Mouse (Mus musculus) hindbrain, embryonic 16.5 days (tissue): ENCODE data around the gene M6pr. TPM values are rescaled to one million over a fixed set of nuclear protein-coding genes. Genes with fewer than 3 reads are reported as not detected.

Source experiments
- ATAC-seq: fragments of 200-750 bp; cut with Nextera tagmentation; 2 replicates; pipeline ENCODE4 v1.8.0; 2017; ENCODE audit warnings: moderate TSS enrichment, moderate library complexity
- H3K27ac ChIP-seq: fragments of 300-500 bp; sonication (generic); 2 replicates; pipeline ENCODE4 v1.5.1; 2014; ENCODE audit warnings: low read depth, mild to moderate bottlenecking, control low read depth, low read length, moderate library complexity
- H3K27me3 ChIP-seq: fragments of 300-500 bp; sonication (generic); replicated peaks from 2 replicates; pipeline ENCODE4 v1.6.1; 2014; ENCODE audit warnings: low read length; ENCODE audit not compliant: control insufficient read depth, insufficient read depth
- H3K36me3 ChIP-seq: fragments of 300-500 bp; sonication (generic); 2 replicates; pipeline ENCODE4 v1.6.1; 2014; ENCODE audit warnings: mild to moderate bottlenecking, low read length, moderate library complexity, mixed read lengths; ENCODE audit not compliant: control insufficient read depth, insufficient read depth
- H3K4me1 ChIP-seq: fragments of 300-500 bp; sonication (generic); 2 replicates; pipeline ENCODE4 v1.6.1; 2014; ENCODE audit warnings: low read depth, low read length; ENCODE audit not compliant: control insufficient read depth, insufficient read depth
- H3K4me2 ChIP-seq: fragments of 300-500 bp; sonication (generic); 2 replicates; pipeline ENCODE4 v1.6.1; 2014; ENCODE audit warnings: mild to moderate bottlenecking, low read length, control low read depth, moderate library complexity
- H3K4me3 ChIP-seq: fragments of 300-500 bp; sonication (generic); 2 replicates; pipeline ENCODE4 v1.5.1; 2014; ENCODE audit warnings: mild to moderate bottlenecking, low read length, control low read depth, moderate library complexity
- H3K9ac ChIP-seq: fragments of 300-500 bp; sonication (generic); 2 replicates; pipeline ENCODE4 v1.6.1; 2014; ENCODE audit warnings: low read depth, mild to moderate bottlenecking, control low read depth, low read length, moderate library complexity
- H3K9me3 ChIP-seq: fragments of 300-500 bp; sonication (generic); 2 replicates; pipeline ENCODE4 v1.6.1; 2014; ENCODE audit warnings: mild to moderate bottlenecking, low read length, moderate library complexity; ENCODE audit not compliant: control insufficient read depth
- WGBS: fragments of 180-500 bp; shearing (Covaris S2); extraction: QIAGEN DNeasy Blood & Tissue Kit; methylation state at CpG from one replicate; pipeline ENCODE4 v1.1.7; 2014; 5-methylcytosine and 5-hydroxymethylcytosine counted together
- polyA plus RNA-seq: library from polyadenylated mRNA; unstranded; fragments of >200 nt; fragmentation: Nextera tagmentation; extraction: Ambion mirVana; gene quantifications from 2 replicates; pipeline ENCODE4 v1.2.1, GENCODE M21; 2015

M6pr gene
- polyA plus RNA-seq, 1 experiment from 2014 or later, result 51.8 TPM

- Histone ChIP-seq H3K9ac (no peak overlapping the region), H3K4me3 (no peak overlapping the region), H3K4me1 (peaks cover 5% of the 10 kb centered on the region; the same call in 1 of the 2 replicates), H3K4me2 (no peak overlapping the region), H3K36me3 (no peaks in the 10 kb centered on the region), H3K27me3 (no peaks in the 10 kb centered on the region), H3K27ac (no peak overlapping the region), H3K9me3 (no peaks in the 10 kb centered on the region)
- no peak for ATAC-seq
- 80% methylated on average over 3 of the region's 3 CpGs for WGBS
Observed at GRCm38 (mm10) chr6:122294290-122294689, 14.2 kb upstream of the M6pr start.

- no peak overlapping the region for H3K27ac ChIP-seq
- H3K9ac ChIP-seq, result no peak overlapping the region
- peaks cover 5% of the 10 kb centered on the region; the same call in 1 of the 2 replicates for H3K4me1 ChIP-seq
- no peak for ATAC-seq
- no peak overlapping the region for H3K4me3 ChIP-seq
- H3K27me3 ChIP-seq, result no peaks in the 10 kb centered on the region
- 52% methylated on average over 9 of the region's 9 CpGs for WGBS
- H3K4me2 ChIP-seq, result no peak overlapping the region
- H3K36me3 ChIP-seq, result no peaks in the 10 kb centered on the region
- H3K9me3 ChIP-seq, result no peaks in the 10 kb centered on the region
Observed at GRCm38 (mm10) chr6:122295242-122295641, 13.3 kb upstream of the M6pr start.

- ATAC-seq, result peak; percentile 64
- Histone ChIP-seq H3K27ac (peak overlapping the region; percentile 80), H3K4me1 (peaks cover 5% of the 10 kb centered on the region; the same call in 1 of the 2 replicates), H3K9me3 (no peaks in the 10 kb centered on the region), H3K36me3 (no peaks in the 10 kb centered on the region), H3K27me3 (no peaks in the 10 kb centered on the region), H3K4me3 (peak overlapping the region; percentile 45), H3K9ac (peak overlapping the region; percentile 68), H3K4me2 (peak overlapping the region; percentile 57)
- 23% methylated on average over 3 of the region's 3 CpGs for WGBS
Observed at GRCm38 (mm10) chr6:122296918-122297278, 11.6 kb upstream of the M6pr start.

DNA sequence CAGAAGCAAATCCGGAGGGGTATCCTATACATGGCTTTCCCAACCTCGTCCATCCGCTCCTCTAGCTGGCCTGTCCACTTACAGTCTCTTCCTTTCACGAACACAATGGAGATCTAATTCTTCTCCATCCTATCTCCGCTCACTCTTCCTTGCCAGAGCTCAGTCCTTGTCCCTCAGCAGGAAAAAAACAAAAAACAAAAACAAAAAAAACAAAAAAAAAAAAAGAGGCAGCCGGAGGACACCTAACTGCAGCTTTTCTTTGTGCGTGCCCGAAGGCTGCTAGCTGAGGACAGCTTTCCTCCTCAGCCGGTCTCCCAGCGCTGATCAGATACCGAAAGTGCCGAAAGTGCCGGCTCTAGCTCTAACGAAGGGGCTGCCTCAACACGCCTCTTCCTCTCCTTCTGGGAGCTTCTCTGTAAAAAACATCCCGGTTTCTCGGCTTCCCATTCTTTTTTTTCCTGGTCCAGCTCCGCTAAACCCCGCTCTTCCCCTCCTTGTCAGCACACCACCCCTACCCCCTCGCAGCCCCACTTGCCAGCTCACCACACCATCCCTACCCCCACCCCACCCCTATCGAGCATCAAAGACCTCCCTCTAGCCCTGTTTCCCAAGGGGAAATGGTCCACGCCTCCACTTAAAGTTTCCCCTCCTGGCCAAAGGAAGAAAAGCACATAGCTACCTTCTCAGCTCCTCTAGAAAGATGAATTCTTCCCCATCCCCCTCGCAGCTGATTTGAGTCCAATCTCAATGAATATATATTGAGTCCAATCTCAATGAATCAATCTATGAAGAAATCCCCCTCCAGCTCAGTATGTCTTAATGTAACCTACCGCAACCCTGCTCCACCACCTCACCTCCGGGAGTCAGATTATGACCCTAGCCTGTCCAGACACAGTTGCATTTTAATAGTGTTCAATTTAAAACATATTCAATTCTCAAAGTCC, 11.0 kb upstream of the M6pr start:
- H3K27ac ChIP-seq, result peak overlapping the region; percentile 80
- no peaks in the 10 kb centered on the region for H3K9me3 ChIP-seq
- H3K36me3 ChIP-seq, result no peaks in the 10 kb centered on the region
- ATAC-seq, result peak; percentile 89
- peaks cover 5% of the 10 kb centered on the region; the same call in 1 of the 2 replicates for H3K4me1 ChIP-seq
- H3K9ac ChIP-seq, result peak overlapping the region; percentile 68
- H3K4me2 ChIP-seq, result peak overlapping the region; percentile 57
- H3K27me3 ChIP-seq, result no peaks in the 10 kb centered on the region
- WGBS, result 4% methylated on average over 25 of the region's 25 CpGs
- H3K4me3 ChIP-seq, result peak overlapping the region; percentile 45

- no peaks in the 10 kb centered on the region for H3K36me3 ChIP-seq
- H3K9ac ChIP-seq, result no peak overlapping the region
- H3K4me1 ChIP-seq, result peaks cover 5% of the 10 kb centered on the region; the same call in 1 of the 2 replicates
- H3K4me2 ChIP-seq, result peak overlapping the region; percentile 57; the same call in 1 of the 2 replicates
- 0 out of 2 replicates have a peak, but pooled peaks have one; percentile 21 for ATAC-seq
- H3K27me3 ChIP-seq, result no peaks in the 10 kb centered on the region
- H3K27ac ChIP-seq, result no peak overlapping the region
- no peaks in the 10 kb centered on the region for H3K9me3 ChIP-seq
- 56% methylated on average over 4 of the region's 4 CpGs for WGBS
- no peak overlapping the region for H3K4me3 ChIP-seq
Observed at GRCm38 (mm10) chr6:122298223-122298609, 10.3 kb upstream of the M6pr start.

GRCm38 (mm10) chr6:122299621-122300133, 8.8 kb upstream of the M6pr start:
- H3K36me3 ChIP-seq, result no peaks in the 10 kb centered on the region
- peaks cover 5% of the 10 kb centered on the region; the same call in 1 of the 2 replicates for H3K4me1 ChIP-seq
- 69% methylated on average over 3 of the region's 3 CpGs for WGBS
- H3K9ac ChIP-seq, result no peak overlapping the region
- no peaks in the 10 kb centered on the region for H3K27me3 ChIP-seq
- H3K9me3 ChIP-seq, result no peaks in the 10 kb centered on the region
- H3K4me2 ChIP-seq, result no peak overlapping the region
- no peak overlapping the region for H3K4me3 ChIP-seq
- no peak for ATAC-seq
- H3K27ac ChIP-seq, result no peak overlapping the region

DNA sequence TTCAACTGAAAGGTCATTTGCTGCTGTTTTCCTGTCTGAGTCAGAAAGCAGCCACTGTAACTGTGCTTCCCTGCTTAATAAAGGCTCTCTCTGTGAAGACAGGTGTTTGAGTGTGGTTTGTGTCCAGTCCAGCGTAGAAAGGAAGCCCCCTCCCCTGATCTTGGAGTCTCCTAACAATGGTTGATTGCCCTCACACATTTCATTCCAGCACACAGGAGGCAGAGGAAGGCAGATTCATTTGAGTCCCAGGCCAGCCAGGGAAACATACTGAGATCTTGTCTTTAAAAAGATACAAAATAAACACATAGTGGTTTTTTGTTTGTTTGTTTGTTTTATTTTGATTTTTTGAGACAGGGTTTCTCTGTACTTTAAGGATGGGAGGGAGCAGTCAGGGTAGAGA, 6.4 kb upstream of the M6pr start:
- Histone ChIP-seq H3K27me3 (no peaks in the 10 kb centered on the region), H3K36me3 (no peaks in the 10 kb centered on the region), H3K4me2 (no peak overlapping the region), H3K4me3 (no peak overlapping the region), H3K9ac (no peak overlapping the region), H3K27ac (no peak overlapping the region), H3K4me1 (no peaks in the 10 kb centered on the region), H3K9me3 (no peaks in the 10 kb centered on the region)
- 72% methylated on average over 1 of the region's 1 CpGs for WGBS
- ATAC-seq, result no peak

DNA sequence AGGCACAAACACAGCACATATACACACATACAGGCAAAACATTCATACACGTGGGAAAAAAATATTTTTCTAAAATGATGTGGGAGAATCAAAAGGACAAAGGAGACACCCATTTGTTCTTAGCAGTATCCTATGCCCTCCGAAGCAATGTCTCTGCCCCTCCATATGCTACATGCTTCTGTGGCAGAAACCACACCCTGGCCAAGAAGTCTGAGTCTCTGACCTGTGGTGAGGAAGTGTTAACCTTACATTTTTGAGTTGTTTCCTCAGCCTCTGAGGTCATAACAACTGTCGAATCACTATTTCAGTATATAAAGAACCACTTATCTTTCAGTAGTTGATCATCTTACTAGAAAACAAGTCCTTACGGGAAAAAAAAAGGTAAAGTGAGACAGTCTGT, 5.9 kb upstream of the M6pr start:
- H3K9ac ChIP-seq, result no peak overlapping the region
- WGBS, result 93% methylated on average over 4 of the region's 4 CpGs
- no peak for ATAC-seq
- no peak overlapping the region for H3K4me3 ChIP-seq
- H3K27me3 ChIP-seq, result no peaks in the 10 kb centered on the region
- no peak overlapping the region for H3K27ac ChIP-seq
- H3K4me1 ChIP-seq, result no peaks in the 10 kb centered on the region
- H3K4me2 ChIP-seq, result no peak overlapping the region
- H3K9me3 ChIP-seq, result no peaks in the 10 kb centered on the region
- H3K36me3 ChIP-seq, result no peaks in the 10 kb centered on the region

DNA sequence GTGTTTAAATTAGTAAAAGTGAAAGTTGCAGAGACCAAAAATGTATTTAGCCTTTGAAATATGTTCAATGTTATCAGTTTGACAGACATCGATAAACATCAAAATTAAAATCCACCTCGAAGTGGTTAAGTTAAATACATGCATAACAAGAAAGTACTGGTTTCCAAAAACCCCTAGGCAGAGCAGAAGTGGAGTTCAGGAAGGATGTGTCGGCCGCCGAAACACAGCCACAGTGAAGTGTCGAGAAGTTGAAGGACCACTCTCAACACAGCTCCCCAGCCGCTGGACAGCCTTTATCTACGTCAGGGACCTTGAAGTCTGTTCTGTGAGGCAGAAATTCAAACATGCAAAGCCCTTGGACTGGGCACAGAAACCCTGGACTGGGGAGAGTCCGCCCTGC, 5.0 kb upstream of the M6pr start:
- Histone ChIP-seq H3K4me2 (no peak overlapping the region), H3K27ac (no peak overlapping the region), H3K4me1 (no peaks in the 10 kb centered on the region), H3K9me3 (no peaks in the 10 kb centered on the region), H3K9ac (no peak overlapping the region), H3K27me3 (no peaks in the 10 kb centered on the region), H3K4me3 (no peak overlapping the region), H3K36me3 (no peaks in the 10 kb centered on the region)
- ATAC-seq, result no peak
- WGBS, result 89% methylated on average over 9 of the region's 9 CpGs
